Mouse (Mus musculus): ENCODE data around the gene Tpx2. TPM values are rescaled to one million over a fixed set of nuclear protein-coding genes. Genes with fewer than 3 reads are reported as not detected.

Tpx2 gene
- polyA plus RNA-seq, 1 experiment: 0.39 TPM

- H3K27ac ChIP-seq (ENCODE audit: insufficient read depth, low read depth, low read length): peak within 1 kb of the TSS; percentile 100
- peaks cover 13% of the 10 kb centered on the region for H3K4me1 ChIP-seq (ENCODE audit: control insufficient read depth, insufficient read depth, low read length)
- H3K27me3 ChIP-seq (replicated peaks; ENCODE audit: control insufficient read depth, insufficient read depth, low read length): no peaks in the 10 kb centered on the region
- TF ChIP-seq CTCF (conservative IDR thresholded peaks at IDR 0.05; ENCODE audit: insufficient read depth, insufficient read length, low read depth, low read length) (peak; percentile 98), POLR2A (IDR thresholded peaks at IDR 0.05; ENCODE audit: low read depth, low read length) (no peak)
- H3K36me3 ChIP-seq (ENCODE audit: control insufficient read depth, insufficient read depth, low read length): peaks cover 2% of the 10 kb centered on the region; the same call in 1 of the 2 replicates
- H3K4me3 ChIP-seq (ENCODE audit: insufficient read depth, low read depth, low read length): peak within 1 kb of the TSS; percentile 91
- WGBS: under 1% methylated on average over 74 of the region's 74 CpGs
- peak; percentile 99 for DNase-seq
These were observed 16.5 kb upstream of the Tpx2 start, which contains the start of gene Bcl2l1 for GRCm38 (mm10) chr2:152831019-152831878. TSS of gene Bcl2l1 (minus strand) at chr2:152831728.

GRCm38 (mm10) chr2:152839256-152839655 lies 8.5 kb upstream of the Tpx2 start:
- Histone ChIP-seq H3K4me3 (ENCODE audit: insufficient read depth, low read depth, low read length) (no peak overlapping the region), H3K4me1 (ENCODE audit: control insufficient read depth, insufficient read depth, low read length) (no peaks in the 10 kb centered on the region), H3K36me3 (ENCODE audit: control insufficient read depth, insufficient read depth, low read length) (no peaks in the 10 kb centered on the region), H3K27ac (ENCODE audit: insufficient read depth, low read depth, low read length) (no peak overlapping the region), H3K27me3 (replicated peaks; ENCODE audit: control insufficient read depth, insufficient read depth, low read length) (no peaks in the 10 kb centered on the region)
- WGBS: 59% methylated on average over 2 of the region's 2 CpGs
- peak; percentile 76 for DNase-seq
- no peak for TF ChIP-seq POLR2A (IDR thresholded peaks at IDR 0.05; ENCODE audit: low read depth, low read length)
- no peak for TF ChIP-seq CTCF (conservative IDR thresholded peaks at IDR 0.05; ENCODE audit: insufficient read depth, insufficient read length, low read depth, low read length)

- no peak for TF ChIP-seq CTCF (conservative IDR thresholded peaks at IDR 0.05; ENCODE audit: insufficient read depth, insufficient read length, low read depth, low read length)
- 84% methylated on average over 3 of the region's 3 CpGs for WGBS
- no peak overlapping the region for H3K4me3 ChIP-seq (ENCODE audit: insufficient read depth, low read depth, low read length)
- no peak for DNase-seq
- no peaks in the 10 kb centered on the region for H3K27me3 ChIP-seq (replicated peaks; ENCODE audit: control insufficient read depth, insufficient read depth, low read length)
- no peaks in the 10 kb centered on the region for H3K4me1 ChIP-seq (ENCODE audit: control insufficient read depth, insufficient read depth, low read length)
- H3K36me3 ChIP-seq (ENCODE audit: control insufficient read depth, insufficient read depth, low read length): no peaks in the 10 kb centered on the region
- no peak overlapping the region for H3K27ac ChIP-seq (ENCODE audit: insufficient read depth, low read depth, low read length)
These were observed 5.0 kb upstream of the Tpx2 start for GRCm38 (mm10) chr2:152842741-152843140.

- no peak for DNase-seq
- TF ChIP-seq CTCF (conservative IDR thresholded peaks at IDR 0.05; ENCODE audit: insufficient read depth, insufficient read length, low read depth, low read length): no peak
- no peak for TF ChIP-seq POLR2A (IDR thresholded peaks at IDR 0.05; ENCODE audit: low read depth, low read length)
- H3K27me3 ChIP-seq (replicated peaks; ENCODE audit: control insufficient read depth, insufficient read depth, low read length): no peaks in the 10 kb centered on the region
- WGBS: 20% methylated on average over 3 of the region's 3 CpGs
- no peaks in the 10 kb centered on the region for H3K36me3 ChIP-seq (ENCODE audit: control insufficient read depth, insufficient read depth, low read length)
- H3K4me3 ChIP-seq (ENCODE audit: insufficient read depth, low read depth, low read length): no peak overlapping the region
- no peaks in the 10 kb centered on the region for H3K4me1 ChIP-seq (ENCODE audit: control insufficient read depth, insufficient read depth, low read length)
- no peak overlapping the region for H3K27ac ChIP-seq (ENCODE audit: insufficient read depth, low read depth, low read length)
These were observed 528 bp upstream of the Tpx2 start for GRCm38 (mm10) chr2:152847057-152847814.

- no peak for DNase-seq
- no peak overlapping the region for H3K27ac ChIP-seq (ENCODE audit: insufficient read depth, low read depth, low read length)
- H3K4me1 ChIP-seq (ENCODE audit: control insufficient read depth, insufficient read depth, low read length): no peaks in the 10 kb centered on the region
- H3K36me3 ChIP-seq (ENCODE audit: control insufficient read depth, insufficient read depth, low read length): no peaks in the 10 kb centered on the region
- WGBS: 15% methylated on average over 2 of the region's 2 CpGs
- no peak overlapping the region for H3K4me3 ChIP-seq (ENCODE audit: insufficient read depth, low read depth, low read length)
- no peak for TF ChIP-seq CTCF (conservative IDR thresholded peaks at IDR 0.05; ENCODE audit: insufficient read depth, insufficient read length, low read depth, low read length)
- no peak for TF ChIP-seq POLR2A (IDR thresholded peaks at IDR 0.05; ENCODE audit: low read depth, low read length)
- no peaks in the 10 kb centered on the region for H3K27me3 ChIP-seq (replicated peaks; ENCODE audit: control insufficient read depth, insufficient read depth, low read length)
These were observed 702 bp downstream of the Tpx2 start for GRCm38 (mm10) chr2:152848466-152848865.

- Histone ChIP-seq H3K4me3 (ENCODE audit: insufficient read depth, low read depth, low read length) (no peak overlapping the region), H3K36me3 (ENCODE audit: control insufficient read depth, insufficient read depth, low read length) (no peaks in the 10 kb centered on the region), H3K4me1 (ENCODE audit: control insufficient read depth, insufficient read depth, low read length) (no peaks in the 10 kb centered on the region), H3K27ac (ENCODE audit: insufficient read depth, low read depth, low read length) (no peak overlapping the region), H3K27me3 (replicated peaks; ENCODE audit: control insufficient read depth, insufficient read depth, low read length) (no peaks in the 10 kb centered on the region)
- TF ChIP-seq POLR2A (IDR thresholded peaks at IDR 0.05; ENCODE audit: low read depth, low read length) (no peak), CTCF (conservative IDR thresholded peaks at IDR 0.05; ENCODE audit: insufficient read depth, insufficient read length, low read depth, low read length) (no peak)
- 81% methylated on average over 3 of the region's 3 CpGs for WGBS
- DNase-seq: no peak
These were observed 11.7 kb downstream of the Tpx2 start for GRCm38 (mm10) chr2:152859501-152859900.

- no peaks in the 10 kb centered on the region for H3K4me1 ChIP-seq (ENCODE audit: control insufficient read depth, insufficient read depth, low read length)
- TF ChIP-seq POLR2A (IDR thresholded peaks at IDR 0.05; ENCODE audit: low read depth, low read length) (no peak), CTCF (conservative IDR thresholded peaks at IDR 0.05; ENCODE audit: insufficient read depth, insufficient read length, low read depth, low read length) (no peak)
- DNase-seq: peak; percentile 6
- no peaks in the 10 kb centered on the region for H3K36me3 ChIP-seq (ENCODE audit: control insufficient read depth, insufficient read depth, low read length)
- H3K4me3 ChIP-seq (ENCODE audit: insufficient read depth, low read depth, low read length): no peak overlapping the region
- H3K27me3 ChIP-seq (replicated peaks; ENCODE audit: control insufficient read depth, insufficient read depth, low read length): no peaks in the 10 kb centered on the region
- no peak overlapping the region for H3K27ac ChIP-seq (ENCODE audit: insufficient read depth, low read depth, low read length)
- WGBS: 73% methylated on average over 1 of the region's 1 CpGs
These were observed 14.1 kb downstream of the Tpx2 start for GRCm38 (mm10) chr2:152861891-152862290.

Data from kidney, adult 2 months (tissue).